Mouse (Mus musculus): ENCODE data around the gene Ptchd4.

- no peak for TF ChIP-seq ZC3H11A (IDR thresholded peaks at IDR 0.05; ENCODE audit: borderline replicate concordance, low read depth, low read length)
- no peak for TF ChIP-seq CHD2 (IDR thresholded peaks at IDR 0.05; ENCODE audit: low read depth, low read length)
These were observed 147.0 kb downstream of the Ptchd4 start for GRCm38 (mm10) chr17:42462726-42463125.
